Mouse (Mus musculus) liver, embryonic 14.5 days (tissue): ENCODE results near the gene Myl3. TPM values are rescaled to one million over a fixed set of nuclear protein-coding genes. Genes with fewer than 3 reads are reported as not detected.

ENCODE experiments used
- ATAC-seq: fragments of 200-750 bp; cut with Nextera tagmentation; 2 replicates; pipeline ENCODE4 v1.8.0; 2017; ENCODE audit warnings: moderate number of reproducible peaks, mild to moderate bottlenecking, moderate library complexity; ENCODE audit not compliant: insufficient read depth
- DNase-seq, 3 experiments: peaks; one replicate each; pipeline ENCODE4 v3.0.0-alpha.2; 2012 to 2013; ENCODE audit warnings: low read depth in 3 of 3, low spot score in 3 of 3
- H3K27ac ChIP-seq: fragments of 300-500 bp; sonication (generic); 2 replicates; pipeline ENCODE4 v1.5.1; 2014; ENCODE audit warnings: moderate library complexity, mild to moderate bottlenecking, control low read depth, inconsistent platforms
- H3K27me3 ChIP-seq: fragments of 300-500 bp; sonication (generic); 2 replicates; pipeline ENCODE4 v1.6.1; 2014; ENCODE audit warnings: mild to moderate bottlenecking, low read length, moderate library complexity; ENCODE audit not compliant: control insufficient read depth, insufficient read depth
- H3K36me3 ChIP-seq: fragments of 300-500 bp; sonication (generic); replicated peaks from 2 replicates; pipeline ENCODE4 v1.6.1; 2014; ENCODE audit warnings: low read depth; ENCODE audit not compliant: control insufficient read depth, insufficient read depth
- H3K4me1 ChIP-seq, 2 experiments: fragments of 200-500 bp in 1 of 2; fragments of 300-500 bp in 1 of 2; sonication (generic) in 1 of 2; replicated peaks; 2 replicates each; pipeline ENCODE4 v1.6.1; 2012 to 2014; ENCODE audit warnings: antibody characterized with exemption in 1 of 2, inconsistent platforms in 1 of 2, low read length in 1 of 2; ENCODE audit not compliant: control insufficient read depth in 2 of 2, insufficient read depth in 2 of 2
- H3K4me2 ChIP-seq: fragments of 300-500 bp; sonication (generic); 2 replicates; pipeline ENCODE4 v1.6.1; 2014; ENCODE audit warnings: low read depth, mild to moderate bottlenecking, control low read depth, moderate library complexity
- H3K4me3 ChIP-seq, 2 experiments: fragments of 200-500 bp in 1 of 2; fragments of 300-500 bp in 1 of 2; sonication (generic) in 1 of 2; 2 replicates each; pipeline ENCODE4 v1.5.1; 2012 to 2014; ENCODE audit warnings: low read depth in 2 of 2, low read length in 2 of 2, mild to moderate bottlenecking in 2 of 2, control low read depth in 1 of 2, inconsistent platforms in 1 of 2, moderate library complexity in 1 of 2; ENCODE audit not compliant: insufficient read depth in 1 of 2
- H3K9ac ChIP-seq: fragments of 300-500 bp; sonication (generic); replicated peaks from 2 replicates; pipeline ENCODE4 v1.6.1; 2014; ENCODE audit warnings: mild to moderate bottlenecking, control low read depth, moderate library complexity
- H3K9me3 ChIP-seq: fragments of 300-500 bp; sonication (generic); 2 replicates; pipeline ENCODE4 v1.6.1; 2016; ENCODE audit warnings: low read length, mixed read lengths; ENCODE audit not compliant: control insufficient read depth
- CTCF ChIP-seq: IDR thresholded peaks from 2 replicates; pipeline ENCODE4 v1.5.1; 2016; ENCODE audit warnings: antibody characterized with exemption, low read depth, control low read depth
- EP300 ChIP-seq: IDR thresholded peaks from 2 replicates; pipeline ENCODE4 v1.6.1; 2016; ENCODE audit warnings: antibody characterized with exemption, low read depth
- WGBS: fragments of 180-500 bp; shearing (Covaris S2); extraction: QIAGEN DNeasy Blood & Tissue Kit; methylation state at CpG from one replicate; pipeline ENCODE4 v1.1.7; 2014; ENCODE audit not compliant: insufficient replicate concordance; 5-methylcytosine and 5-hydroxymethylcytosine counted together
- polyA plus RNA-seq, 2 experiments: library from polyadenylated mRNA; depleted of rRNA in 1 of 2; stranded (reverse) in 1 of 2; unstranded in 1 of 2; fragments of >200 nt; fragmentation: Nextera tagmentation in 1 of 2; extraction: Ambion mirVana in 1 of 2; gene quantifications; 2 replicates each; pipeline versions ENCODE4 v1.2.1 to v1.2.3; 2012 to 2014

Gene Myl3
- polyA plus RNA-seq, 2 experiments: 0.18 TPM; not detected in 1

- Histone ChIP-seq H3K36me3 (no peaks in the 10 kb centered on the region), H3K4me3 (no peak overlapping the region), H3K27me3 (no peaks in the 10 kb centered on the region), H3K4me2 (no peak overlapping the region), H3K9me3 (no peaks in the 10 kb centered on the region), H3K4me1 (peaks cover 0 to 6% of the 10 kb centered on the region in 2 experiments; a peak in 2 of 4 replicates), H3K9ac (no peak overlapping the region), H3K27ac (no peak overlapping the region)
- TF ChIP-seq CTCF (no peak), EP300 (no peak)
- ATAC-seq (no peak), DNase-seq (no peak)
- WGBS: 78% methylated on average over 5 of the region's 5 CpGs
These were observed 16.2 kb downstream of the Myl3 start for GRCm38 (mm10) chr9:110757816-110758215.

GRCm38 (mm10) chr9:110758605-110759004 is 16.9 kb downstream of the Myl3 start:
- Histone ChIP-seq H3K9me3 (no peaks in the 10 kb centered on the region), H3K27me3 (no peaks in the 10 kb centered on the region), H3K4me3 (no peak overlapping the region), H3K9ac (no peak overlapping the region), H3K36me3 (no peaks in the 10 kb centered on the region), H3K27ac (no peak overlapping the region), H3K4me2 (no peak overlapping the region), H3K4me1 (no peaks in the 10 kb centered on the region)
- TF ChIP-seq CTCF: no peak
- 66% methylated on average over 8 of the region's 8 CpGs for WGBS
- no peak for DNase-seq
- ATAC-seq: no peak

- H3K4me1 ChIP-seq: no peaks in the 10 kb centered on the region
- no peaks in the 10 kb centered on the region for H3K9me3 ChIP-seq
- no peak overlapping the region for H3K9ac ChIP-seq
- TF ChIP-seq CTCF (peak; percentile 82), EP300 (no peak)
- no peak overlapping the region for H3K27ac ChIP-seq
- WGBS: 59% methylated on average over 2 of the region's 2 CpGs
- no peaks in the 10 kb centered on the region for H3K27me3 ChIP-seq
- no peak overlapping the region for H3K4me3 ChIP-seq
- no peaks in the 10 kb centered on the region for H3K36me3 ChIP-seq
- ATAC-seq (no peak), DNase-seq (no peak)
- H3K4me2 ChIP-seq: no peak overlapping the region
These were observed 17.6 kb downstream of the Myl3 start for GRCm38 (mm10) chr9:110759265-110759664.

GRCm38 (mm10) chr9:110760886-110761285 is 19.2 kb downstream of the Myl3 start:
- DNase-seq: no peak

GRCm38 (mm10) chr9:110762763-110763162 is 21.1 kb downstream of the Myl3 start:
- Histone ChIP-seq H3K27ac (no peak overlapping the region), H3K36me3 (no peaks in the 10 kb centered on the region), H3K9me3 (no peaks in the 10 kb centered on the region), H3K27me3 (no peaks in the 10 kb centered on the region), H3K4me3 (no peak overlapping the region), H3K9ac (no peak overlapping the region), H3K4me2 (no peak overlapping the region), H3K4me1 (no peaks in the 10 kb centered on the region)
- ATAC-seq (no peak), DNase-seq (no peak)
- TF ChIP-seq CTCF (no peak), EP300 (no peak)
- 68% methylated on average over 10 of the region's 10 CpGs for WGBS

More at GRCm38 (mm10) chr9:110760886-110761285, 19.2 kb downstream of the Myl3 start:
- H3K9ac ChIP-seq: no peak overlapping the region
- ATAC-seq: no peak
- H3K4me2 ChIP-seq: no peak overlapping the region
- H3K27ac ChIP-seq: no peak overlapping the region
- H3K27me3 ChIP-seq: no peaks in the 10 kb centered on the region
- no peaks in the 10 kb centered on the region for H3K4me1 ChIP-seq
- no peaks in the 10 kb centered on the region for H3K36me3 ChIP-seq
- no peaks in the 10 kb centered on the region for H3K9me3 ChIP-seq
- 65% methylated on average over 8 of the region's 8 CpGs for WGBS
- TF ChIP-seq CTCF (no peak), EP300 (no peak)
- no peak overlapping the region for H3K4me3 ChIP-seq
